Mouse (Mus musculus) CH12.LX (cell line): ENCODE results near the gene Hist1h3f. TPM values are rescaled to one million over a fixed set of nuclear protein-coding genes. Genes with fewer than 3 reads are reported as not detected.
A peak's percentile ranks its signal among the peaks of the same experiment; 100 is the strongest.

Experiments
- DNase-seq: peaks from one replicate; pipeline ENCODE4 v3.0.0-alpha.2; 2013; ENCODE audit errors: extremely low read depth
- H3K27ac ChIP-seq: 2 replicates; pipeline ENCODE4 v1.5.1; 2012; ENCODE audit warnings: low read depth, mild to moderate bottlenecking, control low read depth, moderate library complexity; ENCODE audit not compliant: insufficient read depth
- H3K27me3 ChIP-seq: replicated peaks from 2 replicates; pipeline ENCODE3; 2012; ENCODE audit warnings: inconsistent platforms
- H3K36me3 ChIP-seq, 2 experiments: replicated peaks in 1 of 2; 2 replicates each; pipeline versions ENCODE3 to v1.6.1; 2012; ENCODE audit warnings: inconsistent platforms in 1 of 2, low read length in 1 of 2, mild to moderate bottlenecking in 1 of 2, mixed read lengths in 1 of 2, moderate library complexity in 1 of 2; ENCODE audit not compliant: control insufficient read depth in 1 of 2, insufficient read depth in 1 of 2
- H3K4me1 ChIP-seq, 2 experiments: 2 replicates each; pipeline ENCODE4 v1.6.1; 2012; ENCODE audit warnings: inconsistent platforms in 1 of 2, moderate library complexity in 1 of 2; ENCODE audit not compliant: insufficient read depth in 2 of 2, control insufficient read depth in 1 of 2
- H3K4me2 ChIP-seq: 2 replicates; pipeline ENCODE4 v1.6.1; 2012; ENCODE audit warnings: low read depth, mild to moderate bottlenecking, control low read depth; ENCODE audit not compliant: poor library complexity, insufficient read depth, severe bottlenecking
- H3K4me3 ChIP-seq, 3 experiments: fragments of 150-350 bp in 1 of 3; sonication (generic) in 1 of 3; replicated peaks in 1 of 3; 2 replicates each; pipeline versions ENCODE3 to v1.5.1; 2011 to 2012; ENCODE audit warnings: low read depth in 2 of 3, low read length in 2 of 3, mild to moderate bottlenecking in 2 of 3, moderate library complexity in 2 of 3, control low read depth in 1 of 3, improper control_type of control experiment in 1 of 3, inconsistent platforms in 1 of 3, mixed read lengths in 1 of 3; ENCODE audit not compliant: poor library complexity in 1 of 3
- H3K79me2 ChIP-seq: replicated peaks from 2 replicates; pipeline ENCODE4 v1.6.1; 2012; ENCODE audit warnings: mild to moderate bottlenecking, moderate library complexity; ENCODE audit not compliant: control insufficient read depth, poor library complexity, insufficient read depth, severe bottlenecking; ENCODE audit errors: extremely low read depth
- H3K9ac ChIP-seq: 2 replicates; pipeline ENCODE4 v1.6.1; 2012; ENCODE audit warnings: low read depth, mild to moderate bottlenecking, control low read depth, moderate library complexity; ENCODE audit not compliant: insufficient read depth
- H3K9me3 ChIP-seq: replicated peaks from 2 replicates; pipeline ENCODE3; 2012; ENCODE audit warnings: low read length, inconsistent platforms, mixed read lengths
- BHLHE40 ChIP-seq: IDR thresholded peaks from 2 replicates; pipeline ENCODE4 v1.6.1; 2011; ENCODE audit warnings: mild to moderate bottlenecking, low read depth, low read length, improper control_type of control experiment
- CHD2 ChIP-seq: IDR thresholded peaks from 2 replicates; pipeline ENCODE4 v1.6.1; 2011; ENCODE audit warnings: low read length, improper control_type of control experiment
- CTCF ChIP-seq, 2 experiments: IDR thresholded peaks in 1 of 2; conservative IDR thresholded peaks in 1 of 2; 2 replicates each; pipeline ENCODE4 v1.5.1; 2011 to 2012; ENCODE audit warnings: low read depth in 2 of 2, low read length in 2 of 2, improper control_type of control experiment in 1 of 2, inconsistent platforms in 1 of 2, mild to moderate bottlenecking in 1 of 2, moderate library complexity in 1 of 2
- E2F4 ChIP-seq: IDR thresholded peaks from 2 replicates; pipeline ENCODE4 v1.6.1; 2011; ENCODE audit warnings: low read depth, low read length, improper control_type of control experiment; ENCODE audit not compliant: insufficient replicate concordance
- EP300 ChIP-seq: IDR thresholded peaks from 2 replicates; pipeline ENCODE4 v1.6.1; 2011; ENCODE audit warnings: low read length, improper control_type of control experiment
- GABPA ChIP-seq: IDR thresholded peaks from 2 replicates; pipeline ENCODE4 v1.6.1; 2012; ENCODE audit warnings: low read depth, low read length, improper control_type of control experiment, inconsistent platforms; ENCODE audit not compliant: insufficient replicate concordance
- HCFC1 ChIP-seq: IDR thresholded peaks from 2 replicates; pipeline ENCODE4 v1.6.1; 2012; ENCODE audit warnings: low read depth, mild to moderate bottlenecking, inconsistent platforms, low read length, improper control_type of control experiment
- IRF4 ChIP-seq: IDR thresholded peaks from 2 replicates; pipeline ENCODE4 v1.6.1; 2014; ENCODE audit warnings: low read depth, mild to moderate bottlenecking, inconsistent platforms, low read length, improper control_type of control experiment
- KAT2A ChIP-seq: IDR thresholded peaks from 2 replicates; pipeline ENCODE4 v1.6.1; 2012; ENCODE audit warnings: low read length, improper control_type of control experiment, inconsistent platforms; ENCODE audit not compliant: insufficient replicate concordance
- MAFK ChIP-seq: IDR thresholded peaks from 2 replicates; pipeline ENCODE4 v1.6.1; 2011; ENCODE audit warnings: low read length, improper control_type of control experiment; ENCODE audit not compliant: insufficient replicate concordance
- MAZ ChIP-seq: IDR thresholded peaks from 2 replicates; pipeline ENCODE4 v1.6.1; 2012; ENCODE audit warnings: low read depth, mild to moderate bottlenecking, inconsistent platforms, low read length, improper control_type of control experiment, moderate library complexity
- MEF2A ChIP-seq: IDR thresholded peaks from 2 replicates; pipeline ENCODE4 v1.6.1; 2014; ENCODE audit warnings: low read depth, mild to moderate bottlenecking, inconsistent platforms, low read length, improper control_type of control experiment, borderline replicate concordance
- MXI1 ChIP-seq: IDR thresholded peaks from 2 replicates; pipeline ENCODE4 v1.6.1; 2011; ENCODE audit warnings: mild to moderate bottlenecking, low read depth, low read length, improper control_type of control experiment
- MYC ChIP-seq: IDR thresholded peaks from 2 replicates; pipeline ENCODE4 v1.6.1; 2011; ENCODE audit warnings: low read depth, mild to moderate bottlenecking, improper control_type of control experiment, low read length
- NELFE ChIP-seq: IDR thresholded peaks from 2 replicates; pipeline ENCODE4 v1.6.1; 2011; ENCODE audit warnings: low read depth, low read length, improper control_type of control experiment
- NRF1 ChIP-seq: IDR thresholded peaks from 2 replicates; pipeline ENCODE4 v1.6.1; 2014; ENCODE audit warnings: low read depth, mild to moderate bottlenecking, inconsistent platforms, low read length, improper control_type of control experiment, moderate library complexity
- PAX5 ChIP-seq: IDR thresholded peaks from 2 replicates; pipeline ENCODE4 v1.6.1; 2012; ENCODE audit warnings: low read length, inconsistent platforms, mixed read lengths
- POLR2A ChIP-seq: IDR thresholded peaks from 2 replicates; pipeline ENCODE4 v1.6.1; 2011; ENCODE audit warnings: low read depth, mild to moderate bottlenecking, improper control_type of control experiment, low read length
- POLR2AphosphoS2 ChIP-seq: IDR thresholded peaks from 2 replicates; pipeline ENCODE4 v1.6.1; 2011; ENCODE audit warnings: low read depth, low read length, improper control_type of control experiment
- RAD21 ChIP-seq: IDR thresholded peaks from 2 replicates; pipeline ENCODE4 v1.6.1; 2011; ENCODE audit warnings: low read depth, mild to moderate bottlenecking, low read length, improper control_type of control experiment, moderate library complexity
- RCOR1 ChIP-seq: conservative IDR thresholded peaks from 2 replicates; pipeline ENCODE4 v1.6.1; 2012; ENCODE audit warnings: low read depth, mild to moderate bottlenecking, inconsistent platforms, low read length, improper control_type of control experiment
- SIN3A ChIP-seq: IDR thresholded peaks from 2 replicates; pipeline ENCODE4 v1.6.1; 2012; ENCODE audit warnings: low read length, improper control_type of control experiment, inconsistent platforms
- TBP ChIP-seq: conservative IDR thresholded peaks from 2 replicates; pipeline ENCODE4 v1.6.1; 2011; ENCODE audit warnings: low read depth, low read length, improper control_type of control experiment
- TCF12 ChIP-seq: IDR thresholded peaks from 2 replicates; pipeline ENCODE4 v1.6.1; 2014; ENCODE audit warnings: low read depth, mild to moderate bottlenecking, inconsistent platforms, low read length, improper control_type of control experiment
- UBTF ChIP-seq: IDR thresholded peaks from 2 replicates; pipeline ENCODE4 v1.6.1; 2012; ENCODE audit warnings: low read depth, mild to moderate bottlenecking, inconsistent platforms, low read length, improper control_type of control experiment, moderate library complexity
- USF1 ChIP-seq: IDR thresholded peaks from 2 replicates; pipeline ENCODE4 v1.6.1; 2014; ENCODE audit warnings: low read depth, mild to moderate bottlenecking, inconsistent platforms, low read length, improper control_type of control experiment
- ZC3H11A ChIP-seq: IDR thresholded peaks from 2 replicates; pipeline ENCODE4 v1.6.1; 2012; ENCODE audit warnings: low read depth, mild to moderate bottlenecking, inconsistent platforms, low read length, improper control_type of control experiment
- ZNF384 ChIP-seq: IDR thresholded peaks from 2 replicates; pipeline ENCODE4 v1.6.1; 2012; ENCODE audit warnings: low read depth, low read length, improper control_type of control experiment, inconsistent platforms
- dilution Hi-C: fragments of 300-500 bp; cut with MboI; formaldehyde crosslinking; loops from 2 replicates; pipeline ENCODE4 v1.14.3; 2020; ENCODE audit warnings: low sequenced_read_pairs; ENCODE audit not compliant: extremely low pct_unique_long_range_greater_than_20kb, extremely low pct_ligation_motif_present
- in situ Hi-C: fragments of 300-500 bp; cut with MboI; formaldehyde crosslinking; loops from 3 replicates; pipeline ENCODE4 v1.14.3; 2019; ENCODE audit warnings: low sequenced_read_pairs, low pct_ligation_motif_present, low pct_unique_long_range_greater_than_20kb, mixed read lengths
- polyA plus RNA-seq: library from polyadenylated mRNA; unstranded; fragments of >175 nt; gene quantifications from 2 replicates; pipeline ENCODE4 v1.2.1, GENCODE M21; 2012; ENCODE audit warnings: low read depth; ENCODE audit not compliant: insufficient read length
- total RNA-seq, 2 experiments: library from RNA; depleted of rRNA; stranded (reverse); fragments of 300-350 nt in 1 of 2; fragments of >200 nt in 1 of 2; gene quantifications; 2 replicates each; pipeline ENCODE4 v1.2.3; 2012 to 2014

Hist1h3f gene
- total and polyA plus RNA-seq, 3 experiments: 0.30 to 553 (median 8.0) TPM

DNA sequence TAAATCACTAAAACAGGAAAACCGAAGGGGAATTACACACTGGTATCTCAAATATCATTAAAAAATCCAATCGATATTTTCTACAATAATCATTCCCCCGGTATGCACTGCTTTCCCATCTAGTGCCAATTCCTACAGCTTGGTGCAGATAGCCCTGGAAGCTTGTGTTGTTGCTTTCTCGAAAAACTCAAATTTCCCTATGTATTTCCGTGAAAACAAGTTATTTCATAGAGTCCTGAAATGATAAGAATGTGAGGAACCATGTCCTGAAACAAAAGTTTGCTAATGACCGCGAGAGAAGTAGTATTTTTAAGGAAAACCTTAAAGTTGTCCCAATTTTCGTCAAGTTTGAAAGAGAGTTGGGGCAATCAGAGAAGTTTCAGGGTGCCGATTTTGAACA lies 10.5 kb downstream of the Hist1h3f start:
- Histone ChIP-seq H3K36me3 (no peaks in the 10 kb centered on the region), H3K27me3 (no peaks in the 10 kb centered on the region), H3K9ac (peak overlapping the region; percentile 73), H3K4me1 (peaks cover 4 to 28% of the 10 kb centered on the region in 2 experiments; a peak in 3 of 4 replicates), H3K9me3 (no peaks in the 10 kb centered on the region), H3K79me2 (no peaks in the 10 kb centered on the region), H3K4me3 (no peak overlapping the region), H3K27ac (peak overlapping the region; percentile 52; the same call in 1 of the 2 replicates), H3K4me2 (peak overlapping the region; percentile 65)
- in situ Hi-C loops: loop anchor here (25.0 kb wide), 1 partner anchor 1817 kb away; the partner anchor contains the start of gene Hist1h4j
- TF ChIP-seq ZC3H11A (no peak), MAFK (no peak), BHLHE40 (no peak), EP300 (no peak), RAD21 (no peak), MEF2A (no peak), E2F4 (no peak), GABPA (no peak), IRF4 (no peak), NRF1 (no peak), MAZ (no peak), RCOR1 (no peak), TCF12 (no peak), TBP (no peak), POLR2A (no peak), PAX5 (no peak), CHD2 (no peak), SIN3A (no peak)
- no peak for DNase-seq
- dilution Hi-C loops: no loop called here

GRCm38 (mm10) chr13:23554925-23555838 lies 11.3 kb downstream of the Hist1h3f start:
- in situ Hi-C loops: loop anchor here (25.0 kb wide), 1 partner anchor 1818 kb away; the partner anchor contains the start of gene Hist1h4j
- TF ChIP-seq EP300 (no peak), RCOR1 (peak; percentile 95), USF1 (no peak), TBP (peak; percentile 99), MAFK (no peak; the same call in 1 of the 2 replicates), UBTF (peak; percentile 97), POLR2AphosphoS2 (peak; percentile 100), MEF2A (peak; percentile 58), MXI1 (peak; percentile 41; the same call in 1 of the 2 replicates), HCFC1 (peak; percentile 71), KAT2A (0 out of 2 replicates have a peak, but pooled peaks have one; percentile 45), TCF12 (peak; percentile 99), SIN3A (peak; percentile 90), BHLHE40 (0 out of 2 replicates have a peak, but pooled peaks have one; percentile 4), MYC (no peak; the same call in 1 of the 2 replicates), ZC3H11A (no peak), MAZ (peak; percentile 64), ZNF384 (no peak), NELFE (peak; percentile 100), CTCF (conservative IDR thresholded peaks at IDR 0.05 in 1 of 2, IDR thresholded peaks at IDR 0.05 in 1 of 2; ENCODE audit: low read depth in 2 of 2, low read length in 2 of 2) (no peak), PAX5 (no peak), RAD21 (no peak), CHD2 (no peak; the same call in 1 of the 2 replicates)

More at GRCm38 (mm10) chr13:23554925-23555838, 11.3 kb downstream of the Hist1h3f start:
- no peaks in the 10 kb centered on the region for H3K36me3 ChIP-seq
- DNase-seq: peak; percentile 92
- H3K27ac ChIP-seq: peak overlapping the region; percentile 83
- peak overlapping the region; percentile 73 for H3K9ac ChIP-seq
- peak overlapping the region; percentile 65 for H3K4me2 ChIP-seq
- dilution Hi-C loops: no loop called here
- no peaks in the 10 kb centered on the region for H3K79me2 ChIP-seq
- H3K4me3 ChIP-seq: peak overlapping the region; percentile 3 to 54 (median 50)
- no peaks in the 10 kb centered on the region for H3K27me3 ChIP-seq
- H3K4me1 ChIP-seq: peaks cover 4 to 28% of the 10 kb centered on the region in 2 experiments; a peak in 3 of 4 replicates
- H3K9me3 ChIP-seq: no peaks in the 10 kb centered on the region
